Mouse (Mus musculus): ENCODE data around the gene Acat3.

GRCm38 (mm10) chr17:12942459-12943162 lies 2.2 kb upstream of the Acat3 start:
- TF ChIP-seq POLR2A (IDR thresholded peaks at IDR 0.05; ENCODE audit: control insufficient read depth, low read depth, low read length) (no peak), CTCF (IDR thresholded peaks at IDR 0.05; ENCODE audit: control insufficient read depth, insufficient read depth, insufficient replicate concordance, low read depth, low read length) (no peak)
